Mouse (Mus musculus) limb, embryonic 14.5 days (tissue): ENCODE measurements around the gene Rbm33. TPM values are rescaled to one million over a fixed set of nuclear protein-coding genes. Genes with fewer than 3 reads are reported as not detected.

Experiments used
- ATAC-seq: fragments of 200-750 bp; cut with Nextera tagmentation; 2 replicates; pipeline ENCODE4 v1.8.0; 2017; ENCODE audit warnings: low read depth, moderate number of reproducible peaks, moderate TSS enrichment; ENCODE audit not compliant: low FRiP score
- DNase-seq: peaks from one replicate; pipeline ENCODE4 v3.0.0-alpha.2; 2015; ENCODE audit warnings: low spot score
- H3K27ac ChIP-seq: fragments of 300-500 bp; sonication (generic); replicated peaks from 2 replicates; pipeline ENCODE4 v1.5.1; 2014; ENCODE audit warnings: low read depth, mild to moderate bottlenecking, low read length, moderate library complexity, mixed read lengths
- H3K27me3 ChIP-seq: fragments of 300-500 bp; sonication (generic); 2 replicates; pipeline ENCODE4 v1.6.1; 2014; ENCODE audit warnings: low read length, mixed read lengths; ENCODE audit not compliant: control insufficient read depth, insufficient read depth
- H3K36me3 ChIP-seq: fragments of 300-500 bp; sonication (generic); 2 replicates; pipeline ENCODE4 v1.6.1; 2014; ENCODE audit warnings: mild to moderate bottlenecking, low read length, moderate library complexity, mixed read lengths; ENCODE audit not compliant: control insufficient read depth, insufficient read depth
- H3K4me1 ChIP-seq: fragments of 300-500 bp; sonication (generic); 2 replicates; pipeline ENCODE4 v1.6.1; 2014; ENCODE audit warnings: antibody characterized with exemption, low read length, mixed read lengths; ENCODE audit not compliant: control insufficient read depth, insufficient read depth
- H3K4me2 ChIP-seq: fragments of 300-500 bp; sonication (generic); replicated peaks from 2 replicates; pipeline ENCODE4 v1.6.1; 2014; ENCODE audit warnings: low read depth, mild to moderate bottlenecking, low read length, moderate library complexity; ENCODE audit not compliant: severe bottlenecking
- H3K4me3 ChIP-seq: fragments of 300-500 bp; sonication (generic); replicated peaks from 2 replicates; pipeline ENCODE4 v1.5.1; 2014; ENCODE audit warnings: low read length
- H3K9ac ChIP-seq: fragments of 300-500 bp; sonication (generic); 2 replicates; pipeline ENCODE4 v1.6.1; 2014; ENCODE audit warnings: mild to moderate bottlenecking, low read depth, low read length, moderate library complexity; ENCODE audit not compliant: severe bottlenecking
- H3K9me3 ChIP-seq: fragments of 300-500 bp; sonication (generic); 2 replicates; pipeline ENCODE4 v1.6.1; 2016; ENCODE audit warnings: low read length; ENCODE audit not compliant: control insufficient read depth
- POLR2A ChIP-seq: fragments of 200-500 bp; IDR thresholded peaks from 2 replicates; pipeline ENCODE4 v1.8.0; 2012; ENCODE audit warnings: inconsistent platforms, mild to moderate bottlenecking, moderate library complexity, borderline replicate concordance; ENCODE audit not compliant: insufficient read depth, insufficient read length; ENCODE audit errors: extremely low read depth
- WGBS: fragments of 180-500 bp; shearing (Covaris S2); extraction: QIAGEN DNeasy Blood & Tissue Kit; methylation state at CpG from one replicate; pipeline ENCODE4 v1.1.7; 2014; 5-methylcytosine and 5-hydroxymethylcytosine counted together
- polyA plus RNA-seq, 2 experiments: library from polyadenylated mRNA; depleted of rRNA in 1 of 2; stranded (reverse) in 1 of 2; unstranded in 1 of 2; fragments of >200 nt; fragmentation: Nextera tagmentation in 1 of 2; extraction: Ambion mirVana in 1 of 2; gene quantifications; 2 replicates each; pipeline versions ENCODE4 v1.2.1 to v1.2.3; 2012 to 2014

Gene Rbm33
- polyA plus RNA-seq, 2 experiments = 19.3 to 43.9 TPM

DNA sequence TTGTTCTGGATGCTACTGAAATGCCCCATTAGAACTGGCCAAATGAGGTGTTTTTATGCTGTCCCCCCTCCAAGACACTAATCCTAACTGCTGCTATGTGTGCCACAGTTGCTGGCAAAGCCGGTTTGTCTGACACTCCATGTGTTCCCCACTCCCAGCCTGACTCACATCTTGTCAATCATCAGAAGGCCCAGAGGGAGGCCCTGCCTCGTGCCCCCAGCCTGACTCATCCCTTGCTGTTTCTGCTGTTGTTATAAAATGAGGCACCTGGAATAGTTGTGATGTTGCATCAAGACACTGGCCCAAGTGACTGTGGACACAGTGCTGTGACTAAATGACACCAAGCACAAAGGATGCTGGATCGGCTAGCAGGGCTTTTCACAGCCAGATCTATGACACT lies 18.2 kb upstream of the Rbm33 start:
- WGBS = 55% methylated on average over 3 of the region's 3 CpGs
- DNase-seq = no peak
- no peaks in the 10 kb centered on the region for H3K4me1 ChIP-seq
- H3K36me3 ChIP-seq = no peaks in the 10 kb centered on the region
- no peak for ATAC-seq
- TF ChIP-seq POLR2A = no peak
- no peak overlapping the region for H3K27ac ChIP-seq
- no peak overlapping the region for H3K9ac ChIP-seq
- no peak overlapping the region for H3K4me2 ChIP-seq
- H3K4me3 ChIP-seq = no peak overlapping the region
- H3K27me3 ChIP-seq = no peaks in the 10 kb centered on the region
- no peaks in the 10 kb centered on the region for H3K9me3 ChIP-seq

DNA sequence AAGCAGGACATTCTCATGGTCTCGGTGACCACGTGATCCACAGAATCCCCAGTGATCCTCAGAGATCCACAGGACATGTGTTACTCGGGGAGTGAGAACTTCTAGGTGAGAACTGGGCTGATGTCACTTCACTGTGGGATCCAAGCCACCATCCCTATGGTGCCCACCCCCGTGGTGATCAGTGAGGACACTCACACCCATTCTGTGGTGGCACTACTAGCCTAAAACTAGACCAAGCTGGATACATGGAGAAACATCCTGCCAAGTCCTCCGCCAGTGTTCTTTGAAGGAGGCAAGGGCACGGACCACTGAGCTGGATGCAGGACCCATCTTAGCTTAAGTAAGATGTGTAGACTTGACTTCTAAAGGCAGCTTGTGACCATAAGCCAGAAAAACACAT lies 17.6 kb upstream of the Rbm33 start:
- 85% methylated on average over 6 of the region's 6 CpGs for WGBS
- DNase-seq = no peak

DNA sequence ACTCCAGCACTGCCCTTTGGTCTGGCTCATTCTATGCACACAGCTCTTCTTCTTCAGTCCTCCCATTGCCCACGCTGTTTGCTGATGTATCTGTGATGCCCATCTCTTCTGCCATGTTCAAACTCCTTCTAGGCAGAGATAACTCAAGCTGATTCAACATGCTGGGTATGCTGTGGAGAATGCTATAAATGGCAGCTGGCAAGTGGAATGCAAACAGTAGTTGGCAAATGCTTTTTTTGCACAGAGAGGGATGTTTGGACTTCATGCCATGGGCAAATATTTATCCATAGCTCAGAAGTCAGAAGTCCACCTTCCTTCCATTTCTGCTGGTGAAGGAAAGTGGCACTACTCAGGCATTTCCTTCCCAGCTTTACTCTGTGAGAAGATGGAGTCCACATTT lies 14.2 kb upstream of the Rbm33 start:
- Histone ChIP-seq H3K4me2 (no peak overlapping the region), H3K4me1 (no peaks in the 10 kb centered on the region), H3K9me3 (no peaks in the 10 kb centered on the region), H3K4me3 (no peak overlapping the region), H3K9ac (no peak overlapping the region), H3K27me3 (no peaks in the 10 kb centered on the region), H3K27ac (no peak overlapping the region), H3K36me3 (no peaks in the 10 kb centered on the region)
- DNase-seq = no peak
- WGBS = 83% methylated on average over 1 of the region's 1 CpGs
- no peak for ATAC-seq
- TF ChIP-seq POLR2A = no peak

More for the DNA sequence above, 17.6 kb upstream of the Rbm33 start:
- Histone ChIP-seq H3K27me3 (no peaks in the 10 kb centered on the region), H3K4me1 (no peaks in the 10 kb centered on the region), H3K36me3 (no peaks in the 10 kb centered on the region), H3K27ac (no peak overlapping the region), H3K9ac (no peak overlapping the region), H3K4me3 (no peak overlapping the region), H3K4me2 (no peak overlapping the region), H3K9me3 (no peaks in the 10 kb centered on the region)
- no peak for TF ChIP-seq POLR2A
- no peak for ATAC-seq

DNA sequence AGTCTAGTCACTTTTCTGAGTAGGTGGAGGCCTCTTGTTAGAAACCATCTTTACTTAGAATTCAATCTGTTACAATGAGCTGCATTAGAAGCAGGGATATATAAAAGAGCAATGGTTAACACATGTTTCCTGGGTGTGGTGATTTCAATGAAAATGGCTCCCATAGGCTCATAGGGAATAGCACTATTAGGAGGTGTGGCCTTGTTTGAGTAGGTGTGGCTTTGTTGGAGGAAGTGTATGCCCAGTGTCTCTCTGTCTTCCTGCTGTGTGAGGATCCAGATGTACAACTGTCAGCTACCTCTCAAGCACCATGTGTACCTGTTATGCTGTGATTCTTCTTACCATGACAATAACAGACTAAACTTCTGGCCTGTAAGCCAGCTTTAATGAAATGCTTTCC lies 12.4 kb upstream of the Rbm33 start:
- Histone ChIP-seq H3K9me3 (no peaks in the 10 kb centered on the region), H3K4me2 (no peak overlapping the region), H3K9ac (no peak overlapping the region), H3K4me3 (no peak overlapping the region), H3K4me1 (no peaks in the 10 kb centered on the region), H3K36me3 (no peaks in the 10 kb centered on the region), H3K27me3 (no peaks in the 10 kb centered on the region), H3K27ac (no peak overlapping the region)
- TF ChIP-seq POLR2A = no peak
- DNase-seq (no peak), ATAC-seq (no peak)

DNA sequence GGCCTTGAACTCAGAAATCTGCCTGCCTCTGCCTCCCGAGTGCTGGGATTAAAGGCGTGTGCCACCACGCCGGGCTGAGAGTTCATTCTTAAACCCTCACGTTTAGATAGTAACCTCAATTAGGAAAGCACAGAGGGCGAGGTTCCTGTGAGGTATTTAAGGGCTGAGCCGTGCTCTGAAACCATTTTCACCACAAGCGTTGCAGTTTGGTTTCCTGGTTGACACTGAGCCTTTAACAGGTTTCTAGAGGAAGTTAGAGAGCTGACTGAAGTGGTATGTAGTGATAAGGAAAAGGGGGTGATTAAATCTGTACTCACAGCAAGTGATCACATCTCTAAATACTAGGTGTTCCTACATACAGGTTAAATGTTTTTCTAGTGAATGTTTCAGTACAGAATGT lies 1.4 kb upstream of the Rbm33 start:
- no peak overlapping the region for H3K27ac ChIP-seq
- H3K9me3 ChIP-seq = no peaks in the 10 kb centered on the region
- H3K9ac ChIP-seq = no peak overlapping the region
- no peak overlapping the region for H3K4me3 ChIP-seq
- H3K4me1 ChIP-seq = peaks cover 14% of the 10 kb centered on the region
- no peak for TF ChIP-seq POLR2A
- no peaks in the 10 kb centered on the region for H3K36me3 ChIP-seq
- H3K27me3 ChIP-seq = no peaks in the 10 kb centered on the region
- H3K4me2 ChIP-seq = no peak overlapping the region
- 81% methylated on average over 8 of the region's 8 CpGs for WGBS
- DNase-seq = no peak
- no peak for ATAC-seq

DNA sequence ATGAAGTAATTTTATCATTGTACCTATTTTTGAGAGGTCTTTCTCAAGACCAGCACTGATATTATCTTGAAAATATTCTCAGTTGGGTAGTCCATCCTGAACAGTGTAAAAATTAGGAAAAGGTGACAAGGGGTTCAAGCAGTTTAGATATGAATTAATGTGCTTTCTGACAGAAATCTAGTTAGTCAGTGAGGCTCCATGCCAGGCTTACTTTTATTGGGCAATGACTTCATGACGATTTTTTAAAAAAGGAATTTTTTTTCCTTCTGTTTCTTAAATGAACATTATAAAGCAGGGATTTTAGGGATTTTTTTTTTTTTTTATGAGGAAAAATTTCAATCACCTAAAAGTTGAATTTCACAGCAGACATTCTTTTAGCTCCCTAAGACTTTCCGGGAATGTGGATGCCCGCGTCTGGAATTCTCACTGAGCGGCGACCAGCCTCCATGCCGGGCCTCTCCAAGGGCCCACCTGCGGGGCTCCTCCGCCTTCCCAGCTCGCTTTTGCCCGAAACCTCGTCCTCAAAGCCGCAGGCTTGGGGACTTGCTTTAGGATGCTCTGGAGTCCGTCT lies 685 bp upstream of the Rbm33 start:
- Histone ChIP-seq H3K4me1 (peaks cover 14% of the 10 kb centered on the region), H3K4me2 (peak overlapping the region; percentile 56), H3K27ac (peak overlapping the region; percentile 100), H3K9ac (peak overlapping the region; percentile 100), H3K36me3 (no peaks in the 10 kb centered on the region), H3K9me3 (no peaks in the 10 kb centered on the region), H3K27me3 (no peaks in the 10 kb centered on the region), H3K4me3 (peak overlapping the region; percentile 97)
- WGBS = under 1% methylated on average over 14 of the region's 14 CpGs
- ATAC-seq = peak; percentile 58; the same call in 1 of the 2 replicates
- DNase-seq = peak; percentile 9
- no peak for TF ChIP-seq POLR2A
